Mouse (Mus musculus) stomach, postnatal 0 days (tissue): ENCODE results near the gene Syce3. TPM values are rescaled to one million over a fixed set of nuclear protein-coding genes. Genes with fewer than 3 reads are reported as not detected.

Experiments used
- ATAC-seq: fragments of 200-750 bp; cut with Nextera tagmentation; 2 replicates; pipeline ENCODE4 v1.8.0; 2017; ENCODE audit not compliant: low FRiP score, low TSS enrichment
- DNase-seq: peaks from one replicate; pipeline ENCODE4 v3.0.0-alpha.2; 2016; ENCODE audit warnings: low spot score
- H3K27ac ChIP-seq: fragments of 300-500 bp; sonication (generic); replicated peaks from 2 replicates; pipeline ENCODE4 v1.5.1; 2014; ENCODE audit warnings: mild to moderate bottlenecking, control low read depth
- H3K27me3 ChIP-seq: fragments of 300-500 bp; sonication (generic); 2 replicates; pipeline ENCODE4 v1.6.1; 2014; ENCODE audit warnings: low read length; ENCODE audit not compliant: control insufficient read depth, insufficient read depth
- H3K36me3 ChIP-seq: fragments of 300-500 bp; sonication (generic); 2 replicates; pipeline ENCODE4 v1.6.1; 2014; ENCODE audit warnings: low read length, mixed read lengths; ENCODE audit not compliant: control insufficient read depth, insufficient read depth
- H3K4me1 ChIP-seq: fragments of 300-500 bp; sonication (generic); replicated peaks from 2 replicates; pipeline ENCODE4 v1.6.1; 2014; ENCODE audit warnings: antibody characterized with exemption; ENCODE audit not compliant: control insufficient read depth, insufficient read depth
- H3K4me2 ChIP-seq: fragments of 300-500 bp; sonication (generic); replicated peaks from 2 replicates; pipeline ENCODE4 v1.6.1; 2014; ENCODE audit warnings: low read depth, mild to moderate bottlenecking, control low read depth, moderate library complexity
- H3K4me3 ChIP-seq: fragments of 300-500 bp; sonication (generic); 2 replicates; pipeline ENCODE4 v1.5.1; 2014; ENCODE audit warnings: low read depth, low read length, control low read depth
- H3K9ac ChIP-seq: fragments of 300-500 bp; sonication (generic); 2 replicates; pipeline ENCODE4 v1.6.1; 2014; ENCODE audit warnings: mild to moderate bottlenecking, low read length, control low read depth, mixed read lengths
- H3K9me3 ChIP-seq: fragments of 300-500 bp; sonication (generic); 2 replicates; pipeline ENCODE4 v1.6.1; 2016; ENCODE audit warnings: low read length; ENCODE audit not compliant: control insufficient read depth
- CTCF ChIP-seq: IDR thresholded peaks from 2 replicates; pipeline ENCODE4 v1.5.1; 2016; ENCODE audit warnings: antibody characterized with exemption, low read depth, mild to moderate bottlenecking, moderate library complexity
- EP300 ChIP-seq: optimal IDR thresholded peaks from 2 replicates; pipeline ENCODE3; 2016; ENCODE audit warnings: antibody characterized with exemption
- WGBS: fragments of 180-500 bp; shearing (Covaris S2); extraction: QIAGEN DNeasy Blood & Tissue Kit; methylation state at CpG from one replicate; pipeline ENCODE4 v1.1.7; 2014; 5-methylcytosine and 5-hydroxymethylcytosine counted together
- polyA plus RNA-seq: library from polyadenylated mRNA; unstranded; fragments of >200 nt; fragmentation: Nextera tagmentation; extraction: Ambion mirVana; gene quantifications from 2 replicates; pipeline ENCODE4 v1.2.1, GENCODE M21; 2015

Syce3 gene
- 0.25 TPM in 1 of 2 replicates, not detected in the other for polyA plus RNA-seq

DNA sequence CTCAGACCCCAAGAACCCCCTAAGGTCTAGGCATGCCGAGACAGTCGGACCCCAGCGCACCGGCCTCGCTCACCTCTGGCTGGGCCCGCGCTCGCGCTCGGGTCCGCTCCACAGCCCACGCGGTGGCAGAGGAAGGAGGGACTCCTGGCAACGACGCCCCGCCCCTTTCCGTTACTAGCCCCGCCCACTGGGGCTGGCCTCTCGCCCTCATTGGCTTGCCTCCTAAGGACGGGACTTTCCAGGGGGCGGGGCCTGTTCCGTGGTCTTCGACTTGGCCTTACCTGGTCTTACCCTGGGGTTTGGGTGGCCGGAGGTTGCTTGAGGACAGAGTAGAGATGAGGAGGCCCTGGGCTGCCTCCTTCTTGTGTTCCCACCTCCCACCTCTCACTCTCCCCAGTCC is at the start of gene Syce3:
Gene Syce3 (minus strand): TSS at position 386 of the 400 bp plus-strand sequence.
- Histone ChIP-seq H3K27ac (no peak within 1 kb of the TSS), H3K9me3 (peaks cover 3% of the 10 kb centered on the region; the same call in 1 of the 2 replicates), H3K4me3 (no peak within 1 kb of the TSS), H3K36me3 (no peaks in the 10 kb centered on the region), H3K9ac (no peak within 1 kb of the TSS), H3K4me2 (no peak within 1 kb of the TSS), H3K4me1 (no peaks in the 10 kb centered on the region), H3K27me3 (no peaks in the 10 kb centered on the region)
- ATAC-seq (0 out of 2 replicates have a peak, but pooled peaks have one; percentile 21), DNase-seq (no peak)
- WGBS: 80% methylated on average over 24 of the region's 24 CpGs
- TF ChIP-seq EP300: no peak
- no peak for TF ChIP-seq CTCF

DNA sequence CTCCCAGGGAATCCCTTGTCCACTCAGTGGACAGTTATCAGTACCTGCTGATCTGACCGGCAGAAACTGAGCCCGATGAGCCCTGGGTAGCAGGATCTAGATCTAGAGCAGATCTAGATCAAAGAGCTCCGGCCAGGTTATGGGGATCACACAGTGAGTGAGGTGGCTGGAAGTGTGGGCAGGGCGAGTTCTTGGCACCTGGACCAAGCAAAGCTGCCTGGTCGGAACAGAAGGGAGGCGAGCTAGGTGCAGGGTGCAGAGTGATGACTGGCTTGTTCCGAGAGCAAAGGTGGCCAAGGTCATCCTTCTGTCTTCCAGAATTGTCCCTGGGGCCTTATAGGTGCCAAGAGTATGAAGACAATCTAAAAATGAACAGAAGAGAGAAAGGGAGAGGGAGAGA is 49.5 kb upstream of the Syce3 start:
- no peak overlapping the region for H3K4me3 ChIP-seq

DNA sequence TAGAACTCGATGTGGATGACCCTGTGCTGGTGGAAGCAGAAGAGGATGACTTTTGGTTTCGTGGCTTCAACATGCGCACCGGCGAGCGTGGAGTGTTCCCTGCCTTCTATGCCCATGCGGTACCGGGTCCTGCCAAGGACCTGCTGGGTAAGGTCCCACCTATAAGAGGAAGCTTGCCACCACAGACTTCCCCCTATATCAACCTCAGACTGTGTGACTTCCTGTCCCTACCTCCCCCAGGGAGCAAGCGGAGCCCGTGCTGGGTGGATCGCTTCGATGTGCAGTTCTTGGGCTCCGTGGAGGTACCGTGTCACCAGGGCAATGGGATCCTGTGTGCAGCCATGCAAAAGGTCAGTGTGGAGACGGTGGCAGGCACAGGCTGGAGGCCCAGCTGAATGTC is 48.6 kb upstream of the Syce3 start:
- Histone ChIP-seq H3K4me1 (0 out of 2 replicates have a peak, but pooled peaks cover 1% of the 10 kb centered on the region), H3K36me3 (no peaks in the 10 kb centered on the region), H3K4me3 (no peak overlapping the region), H3K9ac (no peak overlapping the region), H3K27me3 (no peaks in the 10 kb centered on the region), H3K9me3 (no peaks in the 10 kb centered on the region), H3K4me2 (no peak overlapping the region), H3K27ac (no peak overlapping the region)
- TF ChIP-seq EP300: no peak
- no peak for TF ChIP-seq CTCF
- ATAC-seq: no peak
- no peak for DNase-seq
- WGBS: 89% methylated on average over 15 of the region's 15 CpGs

More for the DNA sequence above, 49.5 kb upstream of the Syce3 start:
- no peaks in the 10 kb centered on the region for H3K27me3 ChIP-seq
- no peaks in the 10 kb centered on the region for H3K9me3 ChIP-seq
- H3K36me3 ChIP-seq: no peaks in the 10 kb centered on the region
- TF ChIP-seq CTCF (no peak), EP300 (no peak)
- H3K4me1 ChIP-seq: no peaks in the 10 kb centered on the region
- DNase-seq (no peak), ATAC-seq (no peak)
- WGBS: 82% methylated on average over 7 of the region's 7 CpGs
- no peak overlapping the region for H3K4me2 ChIP-seq
- H3K9ac ChIP-seq: no peak overlapping the region
- no peak overlapping the region for H3K27ac ChIP-seq

DNA sequence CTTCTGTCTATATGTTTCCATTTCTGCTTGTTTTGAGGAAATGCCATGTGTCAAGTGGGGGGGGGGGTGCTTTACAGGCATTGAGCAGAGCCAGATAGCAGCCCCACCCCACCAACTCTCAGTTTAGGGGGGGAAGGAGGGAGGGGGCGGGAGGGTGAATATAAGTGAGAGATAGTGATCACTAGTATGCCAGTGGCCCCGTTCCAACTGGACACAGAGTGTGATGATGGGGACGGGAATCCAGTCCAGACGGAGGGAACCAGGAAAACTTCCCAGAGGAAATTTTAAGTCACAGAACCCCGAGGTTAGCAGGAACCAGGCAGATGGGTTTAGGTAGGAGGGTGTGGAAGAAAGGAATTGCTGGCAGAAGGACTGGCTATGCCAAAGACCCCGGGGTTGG is 45.3 kb upstream of the Syce3 start:
- TF ChIP-seq CTCF: no peak
- no peak for TF ChIP-seq EP300
- Histone ChIP-seq H3K27me3 (no peaks in the 10 kb centered on the region), H3K36me3 (no peaks in the 10 kb centered on the region), H3K9ac (no peak overlapping the region), H3K4me3 (no peak overlapping the region), H3K4me1 (0 out of 2 replicates have a peak, but pooled peaks cover 3% of the 10 kb centered on the region), H3K4me2 (no peak overlapping the region), H3K9me3 (no peaks in the 10 kb centered on the region), H3K27ac (no peak overlapping the region)
- WGBS: 67% methylated on average over 6 of the region's 6 CpGs
- ATAC-seq (no peak), DNase-seq (no peak)

DNA sequence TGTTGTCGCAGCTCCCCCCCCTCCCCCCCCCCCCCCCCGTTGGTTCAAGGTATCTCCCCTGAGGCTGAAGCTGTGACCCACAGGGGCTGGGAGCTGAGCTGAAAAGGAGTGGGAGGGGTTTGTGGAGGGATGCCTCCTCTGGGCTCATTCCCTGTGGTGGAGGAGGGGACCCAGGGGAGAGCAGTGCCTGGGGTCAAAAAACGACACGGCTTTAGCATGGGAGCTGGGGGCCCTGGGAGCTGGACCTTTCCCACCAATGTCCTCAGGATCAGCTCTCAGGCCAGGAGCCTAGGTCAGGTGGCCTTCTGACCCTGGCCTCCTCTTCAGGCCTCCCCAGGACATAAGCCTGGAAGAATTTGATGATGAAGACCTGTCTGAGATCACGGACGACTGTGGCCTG is 44.6 kb upstream of the Syce3 start:
- DNase-seq (no peak), ATAC-seq (0 out of 2 replicates have a peak, but pooled peaks have one; percentile 22)
- Histone ChIP-seq H3K9me3 (no peaks in the 10 kb centered on the region), H3K27ac (no peak overlapping the region), H3K4me1 (0 out of 2 replicates have a peak, but pooled peaks cover 3% of the 10 kb centered on the region), H3K9ac (no peak overlapping the region), H3K36me3 (no peaks in the 10 kb centered on the region), H3K4me2 (peak overlapping the region; percentile 55; the same call in 1 of the 2 replicates), H3K4me3 (no peak overlapping the region), H3K27me3 (no peaks in the 10 kb centered on the region)
- TF ChIP-seq CTCF (no peak), EP300 (no peak)
- WGBS: 26% methylated on average over 6 of the region's 6 CpGs

GRCm38 (mm10) chr15:89453865-89454478 is 43.7 kb upstream of the Syce3 start, which contains the start of gene Mapk8ip2:
Gene Mapk8ip2 (plus strand): TSS chr15:89453913.
- TF ChIP-seq EP300 (no peak), CTCF (no peak)
- no peak within 1 kb of the TSS for H3K9ac ChIP-seq
- no peaks in the 10 kb centered on the region for H3K27me3 ChIP-seq
- H3K4me3 ChIP-seq: peak within 1 kb of the TSS; percentile 33
- DNase-seq (no peak), ATAC-seq (0 out of 2 replicates have a peak, but pooled peaks have one; percentile 12)
- no peak within 1 kb of the TSS for H3K27ac ChIP-seq
- 0 out of 2 replicates have a peak, but pooled peaks cover 3% of the 10 kb centered on the region for H3K4me1 ChIP-seq
- WGBS: 1% methylated on average over 47 of the region's 53 CpGs
- no peaks in the 10 kb centered on the region for H3K36me3 ChIP-seq
- peak within 1 kb of the TSS; percentile 55 for H3K4me2 ChIP-seq
- no peaks in the 10 kb centered on the region for H3K9me3 ChIP-seq
